ENCODE assay signal across 8 mouse cellular contexts in the genomic region with DNA sequence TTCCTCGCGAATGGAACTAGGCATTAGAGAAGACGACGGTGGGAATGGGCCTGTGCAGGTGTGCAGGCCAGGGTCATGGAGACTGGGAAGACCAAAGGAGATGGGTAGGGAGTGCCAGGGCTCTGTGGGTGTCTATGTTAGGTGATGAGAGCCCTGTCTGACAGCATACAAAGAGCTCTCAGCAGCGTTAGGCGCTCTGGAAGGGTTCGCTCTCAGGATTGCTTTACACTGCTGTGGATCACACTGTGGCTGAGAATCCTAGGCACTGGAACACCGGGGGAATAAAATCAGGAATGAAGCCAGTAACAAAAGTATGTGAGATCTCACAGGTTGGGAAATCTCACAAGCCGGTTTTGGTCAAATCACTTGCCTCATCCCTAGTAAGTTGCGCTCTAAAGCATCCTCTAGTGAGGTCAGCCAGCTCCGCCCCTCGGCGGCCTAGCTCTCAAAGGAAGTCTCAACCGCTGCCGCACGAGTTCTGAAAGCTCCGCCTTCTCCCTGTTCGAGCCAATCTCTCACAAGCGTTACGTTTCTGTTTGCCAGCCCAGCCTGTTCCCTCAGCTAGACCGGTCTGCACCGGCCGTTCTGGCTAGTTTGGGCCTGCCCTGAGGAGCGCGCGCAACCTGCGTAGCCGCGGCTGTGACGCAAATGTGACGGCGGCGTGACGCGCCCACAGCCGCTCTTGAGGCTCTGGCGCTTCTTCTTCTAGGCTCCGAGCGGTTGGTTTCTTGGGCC. TPM values are rescaled to one million over a fixed set of nuclear protein-coding genes. Genes with fewer than 3 reads are reported as not detected.
A peak's percentile ranks its signal among the peaks of the same experiment; 100 is the strongest.
DNase-seq lines count a peak whose midpoint lies in the region; ATAC-seq and TF ChIP-seq lines count a peak whose summit lies in the region.

Gene Emd, plus strand, starts transcription at position 535 of the 735 bp plus-strand sequence.

- 23% methylated on average over 39 of the region's 39 CpGs for WGBS in bone marrow, adult 2 months
- WGBS in embryonic facial prominence, embryonic 15.5 days = 18% methylated on average over 39 of the region's 39 CpGs
- 28% methylated on average over 39 of the region's 39 CpGs for WGBS in kidney, embryonic 14.5 days
- WGBS in liver, adult 2 months = 11% methylated on average over 39 of the region's 39 CpGs

- H3ac ChIP-seq in myocyte (ENCODE audit: control insufficient read depth, insufficient read length) = peak within 1 kb of the TSS; percentile 77

- peak; percentile 96 for DNase-seq in 416B (ENCODE audit: low read depth)
- DNase-seq in heart, adult 8-10 months (ENCODE audit: low spot score) = peak; percentile 90
- peak; percentile 91 for DNase-seq in liver, adult 2 months (ENCODE audit: extremely low read depth, low read depth, low spot score)
- peak; percentile 95 for DNase-seq in splenic B cell, adult 2 months (ENCODE audit: low read depth, low spot score)

- no peaks in the 10 kb centered on the region; the same call in 1 of the 2 replicates for H3K4me1 ChIP-seq in bone marrow, adult 2 months (ENCODE audit: control insufficient read depth, insufficient read depth, low read length)
- H3K4me1 ChIP-seq in embryonic facial prominence, embryonic 15.5 days = no peaks in the 10 kb centered on the region
- no peaks in the 10 kb centered on the region for H3K4me1 ChIP-seq in kidney, embryonic 14.5 days (ENCODE audit: control insufficient read depth, insufficient read depth, low read length)
- H3K4me1 ChIP-seq in liver, adult 2 months (ENCODE audit: control insufficient read depth, insufficient read depth, low read length) = peaks cover 5% of the 10 kb centered on the region; the same call in 1 of the 2 replicates

- H3K79me2 ChIP-seq in liver, adult 2 months (ENCODE audit: control insufficient read depth, insufficient read depth, low read length) = no peaks in the 10 kb centered on the region
- H3K79me2 ChIP-seq in myocyte (ENCODE audit: control insufficient read depth, insufficient read depth) = peaks cover 15% of the 10 kb centered on the region

- peak; percentile 70; the same call in 1 of the 2 replicates for TF ChIP-seq POLR2A in bone marrow, adult 2 months (IDR thresholded peaks at IDR 0.05; ENCODE audit: borderline replicate concordance, control insufficient read depth, low read depth, low read length)
- 0 out of 2 replicates have a peak, but pooled peaks have one; percentile 49 for TF ChIP-seq POLR2A in liver, adult 2 months (IDR thresholded peaks at IDR 0.05; ENCODE audit: extremely low read depth, insufficient read depth, low read length)
- TF ChIP-seq POLR2A in myocyte (IDR thresholded peaks at IDR 0.05; ENCODE audit: insufficient read length, low read depth) = peak; percentile 79

- H3K27ac ChIP-seq in bone marrow, adult 2 months (ENCODE audit: control insufficient read depth, insufficient read depth, low read depth, low read length, poor library complexity) = peak within 1 kb of the TSS; percentile 97
- peak within 1 kb of the TSS; percentile 93 for H3K27ac ChIP-seq in embryonic facial prominence, embryonic 15.5 days (replicated peaks)
- peak within 1 kb of the TSS; percentile 90 for H3K27ac ChIP-seq in kidney, embryonic 14.5 days (ENCODE audit: low read depth, low read length)
- H3K27ac ChIP-seq in liver, adult 2 months (replicated peaks; ENCODE audit: insufficient read depth, low read depth, low read length) = peak within 1 kb of the TSS; percentile 68

- no peaks in the 10 kb centered on the region for H3K27me3 ChIP-seq in embryonic facial prominence, embryonic 15.5 days
- no peaks in the 10 kb centered on the region for H3K27me3 ChIP-seq in kidney, embryonic 14.5 days (ENCODE audit: control insufficient read depth, insufficient read depth, low read length)
- H3K27me3 ChIP-seq in liver, adult 2 months (ENCODE audit: control insufficient read depth, insufficient read depth, low read length) = no peaks in the 10 kb centered on the region
- H3K27me3 ChIP-seq in myocyte (ENCODE audit: control insufficient read depth, insufficient read depth, insufficient read length) = no peaks in the 10 kb centered on the region
- no peaks in the 10 kb centered on the region for H3K27me3 ChIP-seq in splenic B cell, adult 2 months (ENCODE audit: control insufficient read depth, insufficient read depth, low read length, poor library complexity, severe bottlenecking)

- H3K36me3 ChIP-seq in embryonic facial prominence, embryonic 15.5 days = peaks cover 10% of the 10 kb centered on the region; the same call in 1 of the 2 replicates
- H3K36me3 ChIP-seq in kidney, embryonic 14.5 days (ENCODE audit: control insufficient read depth, insufficient read depth, low read length) = peaks cover 16% of the 10 kb centered on the region; the same call in 1 of the 2 replicates
- peaks cover 3% of the 10 kb centered on the region; the same call in 1 of the 2 replicates for H3K36me3 ChIP-seq in liver, adult 2 months (ENCODE audit: control insufficient read depth, insufficient read depth, low read length)
- peaks cover 9% of the 10 kb centered on the region for H3K36me3 ChIP-seq in myocyte (ENCODE audit: control insufficient read depth, insufficient read depth)
- peaks cover 7% of the 10 kb centered on the region; the same call in 1 of the 2 replicates for H3K36me3 ChIP-seq in splenic B cell, adult 2 months (ENCODE audit: control insufficient read depth, insufficient read depth, low read length, poor library complexity, severe bottlenecking)

- no peak for TF ChIP-seq CTCF in bone marrow, adult 2 months (IDR thresholded peaks at IDR 0.05; ENCODE audit: control insufficient read depth, insufficient read depth, low read length)
- no peak for TF ChIP-seq CTCF in liver, adult 2 months (IDR thresholded peaks at IDR 0.05; ENCODE audit: low read depth, low read length)

- H3K9me3 ChIP-seq in embryonic facial prominence, embryonic 15.5 days (replicated peaks) = no peaks in the 10 kb centered on the region
- H3K9me3 ChIP-seq in kidney, embryonic 14.5 days (ENCODE audit: control insufficient read depth, low read length) = no peaks in the 10 kb centered on the region

- peak within 1 kb of the TSS; percentile 52 for H3K4me2 ChIP-seq in embryonic facial prominence, embryonic 15.5 days (replicated peaks)
- peak within 1 kb of the TSS; percentile 54 for H3K4me2 ChIP-seq in kidney, embryonic 14.5 days (replicated peaks; ENCODE audit: low read depth, low read length)
- H3K4me2 ChIP-seq in myocyte (ENCODE audit: low read depth) = peak within 1 kb of the TSS; percentile 70

- peak; percentile 95 for ATAC-seq in embryonic facial prominence, embryonic 15.5 days (ENCODE audit: insufficient number of reproducible peaks, low FRiP score, low TSS enrichment, low read depth)
- peak; percentile 97 for ATAC-seq in kidney, embryonic 14.5 days (ENCODE audit: low FRiP score, low TSS enrichment)

- H3K9ac ChIP-seq in embryonic facial prominence, embryonic 15.5 days = peak within 1 kb of the TSS; percentile 59
- H3K9ac ChIP-seq in kidney, embryonic 14.5 days (ENCODE audit: low read depth, low read length) = peak within 1 kb of the TSS; percentile 75
- peak within 1 kb of the TSS; percentile 82 for H3K9ac ChIP-seq in liver, adult 2 months (ENCODE audit: low read depth, low read length)

- H3K4me3 ChIP-seq in bone marrow, adult 2 months (replicated peaks; ENCODE audit: control insufficient read depth, low read depth, low read length) = peak within 1 kb of the TSS; percentile 90
- peak within 1 kb of the TSS; percentile 58 for H3K4me3 ChIP-seq in embryonic facial prominence, embryonic 15.5 days (replicated peaks)
- H3K4me3 ChIP-seq in kidney, embryonic 14.5 days (ENCODE audit: low read length) = peak within 1 kb of the TSS; percentile 61
- H3K4me3 ChIP-seq in liver, adult 2 months (ENCODE audit: insufficient read depth, low read depth, low read length) = peak within 1 kb of the TSS; percentile 83
- H3K4me3 ChIP-seq in myocyte = peak within 1 kb of the TSS; percentile 60

TF ChIP-seq in myocyte, 11 proteins besides CTCF, POLR2A, EP300 and RAD21:
- no peak for TF ChIP-seq USF1 (IDR thresholded peaks at IDR 0.05; ENCODE audit: low read depth)
- TF ChIP-seq REST (IDR thresholded peaks at IDR 0.05; ENCODE audit: insufficient read depth, insufficient read length) = no peak
- no peak for TF ChIP-seq TCF3 (IDR thresholded peaks at IDR 0.05; ENCODE audit: insufficient read length, low read depth)
- TF ChIP-seq TCF12 (IDR thresholded peaks at IDR 0.05; ENCODE audit: insufficient read depth, poor library complexity, severe bottlenecking) = no peak
- no peak for TF ChIP-seq E2F4 (IDR thresholded peaks at IDR 0.05; ENCODE audit: insufficient read depth)
- no peak for TF ChIP-seq SRF (IDR thresholded peaks at IDR 0.05; ENCODE audit: control insufficient read depth, insufficient read length, low read depth)
- peak in 1 of 3 experiments; percentile 13 for TF ChIP-seq MYOD1 (IDR thresholded peaks at IDR 0.05; ENCODE audit: control insufficient read depth in 1 of 3, insufficient read length in 2 of 3, low read depth in 2 of 3)
- no peak for TF ChIP-seq CEBPB (IDR thresholded peaks at IDR 0.05; ENCODE audit: insufficient read depth, poor library complexity, severe bottlenecking)
- TF ChIP-seq MYOG (IDR thresholded peaks at IDR 0.05; ENCODE audit: control insufficient read depth in 1 of 3, insufficient read depth in 1 of 3, insufficient read length in 2 of 3, low read depth in 2 of 3) = no peak
- peak; percentile 69 for TF ChIP-seq POLR2AphosphoS2 (IDR thresholded peaks at IDR 0.05; ENCODE audit: insufficient read length, low read depth)

RNA-seq across cellular contexts. Expression of gene Emd, which starts in this region (rescaled TPM):
- 34.6 and 51.7 TPM in 2 replicates for polyA plus RNA-seq in bone marrow, adult 2 months (2011; ENCODE audit: insufficient read depth, insufficient read length, low replicate concordance, missing spikeins)
- 26.5 and 28.8 TPM in 2 replicates for polyA plus RNA-seq in embryonic facial prominence, embryonic 15.5 days (2015; fragmentation: Nextera tagmentation; extraction: Ambion mirVana)
- 10 to 100 TPM; 31.5 to 38.2 (median 33.4) TPM for total RNA-seq in heart, adult 8-10 months (2022)
- polyA plus RNA-seq in kidney, embryonic 14.5 days (2014; fragmentation: Nextera tagmentation; extraction: Ambion mirVana) = 28.1 and 81.5 TPM in 2 replicates
- 10.2 and 10.3 TPM in 2 replicates for total RNA-seq in liver, adult 2 months (2014; rRNA removed)
- 32.4 and 38.8 TPM in 2 replicates for polyA plus RNA-seq in liver, adult 2 months (2012; rRNA removed)
- polyA plus RNA-seq in myocyte (2012; fragmentation: generic; extraction: Trizol) = 67.1 TPM

Comparison
In these comparisons a context has a peak if more than half of its experiments do, and no peak if none do; other contexts are left out.
1. Peak in every context shown above with its lines: DNase-seq, ATAC-seq, H3K4me3 ChIP-seq and H3K27ac ChIP-seq.